Mouse (Mus musculus) G1E (cell line): ENCODE data around the gene Kif1b. TPM values are rescaled to one million over a fixed set of nuclear protein-coding genes. Genes with fewer than 3 reads are reported as not detected.

Source experiments
- ATAC-seq: 2 replicates; pipeline ENCODE4 v1.8.0; 2016; ENCODE audit warnings: mild to moderate bottlenecking; ENCODE audit not compliant: insufficient number of reproducible peaks, poor library complexity, low FRiP score, severe bottlenecking; ENCODE audit errors: extremely low read depth
- DNase-seq: peaks from one replicate; pipeline ENCODE4 v3.0.0; 2012; ENCODE audit warnings: low spot score
- H3K27me3 ChIP-seq: 2 replicates; pipeline ENCODE4 v1.6.1; 2012; ENCODE audit warnings: mild to moderate bottlenecking, low read length, inconsistent platforms; ENCODE audit not compliant: insufficient read depth
- H3K36me3 ChIP-seq: replicated peaks from 2 replicates; pipeline ENCODE3; 2012; ENCODE audit warnings: mild to moderate bottlenecking, inconsistent platforms
- H3K4me1 ChIP-seq: 2 replicates; pipeline ENCODE4 v1.6.1; 2012; ENCODE audit warnings: low read depth, low read length, inconsistent platforms, mixed read lengths; ENCODE audit not compliant: insufficient read depth
- H3K4me3 ChIP-seq: 2 replicates; pipeline ENCODE4 v1.5.1; 2012; ENCODE audit warnings: low read depth, mild to moderate bottlenecking, inconsistent platforms, low read length, moderate library complexity, mixed read lengths
- H3K9me3 ChIP-seq: replicated peaks from 2 replicates; pipeline ENCODE4 v1.6.1; 2012; ENCODE audit warnings: inconsistent platforms
- CTCF ChIP-seq: IDR thresholded peaks from 2 replicates; pipeline ENCODE4 v1.5.1; 2012; ENCODE audit warnings: low read depth, low read length, inconsistent platforms, mixed read lengths
- GATA1 ChIP-seq: IDR thresholded peaks from 2 replicates; pipeline ENCODE4 v1.6.1; 2012; ENCODE audit warnings: borderline replicate concordance, low read length, inconsistent platforms, mixed read lengths
- GATA2 ChIP-seq: IDR thresholded peaks from 2 replicates; pipeline ENCODE4 v1.6.1; 2012; ENCODE audit warnings: low read depth, low read length, inconsistent platforms, borderline replicate concordance
- POLR2AphosphoS5 ChIP-seq: IDR thresholded peaks from 2 replicates; pipeline ENCODE4 v1.6.1; 2012; ENCODE audit warnings: low read depth, low read length, inconsistent platforms; ENCODE audit not compliant: insufficient replicate concordance
- TAL1 ChIP-seq: conservative IDR thresholded peaks from 2 replicates; pipeline ENCODE4 v1.6.1; 2012; ENCODE audit warnings: low read depth, low read length, inconsistent platforms, mixed read lengths
- polyA plus RNA-seq: library from polyadenylated mRNA; stranded (reverse); fragments of >175 nt; gene quantifications from 2 replicates; pipeline ENCODE4 v1.2.3, GENCODE M21; 2012
- total RNA-seq, 2 experiments: library from RNA; stranded (forward) in 1 of 2; stranded (reverse) in 1 of 2; fragments of 200-1000 nt in 1 of 2; fragments of >200 nt in 1 of 2; fragmentation: Nextera tagmentation in 1 of 2; gene quantifications; 2 replicates each; pipeline ENCODE4 v1.2.3; 2014 to 2017

Gene Kif1b
- total and polyA plus RNA-seq, 3 experiments = 2.6 to 43.0 (median 32.7) TPM

- no peaks in the 10 kb centered on the region for H3K27me3 ChIP-seq
- TF ChIP-seq CTCF (no peak), GATA2 (no peak), TAL1 (no peak), GATA1 (no peak), POLR2AphosphoS5 (no peak)
- no peak overlapping the region for H3K4me3 ChIP-seq
- H3K9me3 ChIP-seq = no peaks in the 10 kb centered on the region
- H3K36me3 ChIP-seq = peaks cover 15% of the 10 kb centered on the region
- DNase-seq = no peak
- no peaks in the 10 kb centered on the region for H3K4me1 ChIP-seq
- no peak for ATAC-seq
Measured at GRCm38 (mm10) chr4:149226311-149226710, 81.2 kb downstream of the Kif1b start.

GRCm38 (mm10) chr4:149223453-149223852 lies 84.0 kb downstream of the Kif1b start:
- no peaks in the 10 kb centered on the region for H3K9me3 ChIP-seq
- no peaks in the 10 kb centered on the region for H3K4me1 ChIP-seq
- no peaks in the 10 kb centered on the region for H3K27me3 ChIP-seq
- peaks cover 23% of the 10 kb centered on the region for H3K36me3 ChIP-seq
- no peak overlapping the region for H3K4me3 ChIP-seq
- DNase-seq (no peak), ATAC-seq (no peak)
- TF ChIP-seq TAL1 (no peak), POLR2AphosphoS5 (no peak), GATA2 (no peak), GATA1 (no peak), CTCF (no peak)

- Histone ChIP-seq H3K9me3 (no peaks in the 10 kb centered on the region), H3K4me3 (no peak overlapping the region), H3K36me3 (peaks cover 23% of the 10 kb centered on the region), H3K27me3 (no peaks in the 10 kb centered on the region), H3K4me1 (no peaks in the 10 kb centered on the region)
- no peak for DNase-seq
- ATAC-seq = no peak
- TF ChIP-seq GATA2 = no peak
- TF ChIP-seq GATA1 = no peak
- no peak for TF ChIP-seq TAL1
- TF ChIP-seq CTCF = no peak
- TF ChIP-seq POLR2AphosphoS5 = no peak
Measured at GRCm38 (mm10) chr4:149220481-149220880, 87.0 kb downstream of the Kif1b start.

DNA sequence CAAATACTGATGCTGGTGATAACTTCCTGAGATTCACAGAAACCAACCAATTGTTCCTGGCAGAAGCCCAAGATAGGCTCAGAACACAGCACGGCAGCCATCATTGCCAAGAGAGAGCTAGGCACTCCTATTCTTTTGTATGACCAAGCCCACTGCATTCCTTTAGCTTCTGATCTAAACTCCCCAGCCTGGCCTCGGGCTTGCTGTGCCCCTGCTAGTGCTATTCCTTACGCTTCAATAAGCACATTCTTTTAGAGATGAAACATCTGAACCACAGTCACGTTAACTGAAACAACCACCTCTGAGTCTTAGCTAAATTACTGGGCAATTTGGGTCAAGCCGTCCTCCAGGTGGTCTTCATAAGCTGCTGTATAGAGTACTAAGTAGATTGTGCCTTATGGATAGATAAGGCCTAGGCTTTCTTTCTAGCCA lies 87.4 kb downstream of the Kif1b start:
- Histone ChIP-seq H3K27me3 (no peaks in the 10 kb centered on the region), H3K4me1 (no peaks in the 10 kb centered on the region), H3K9me3 (no peaks in the 10 kb centered on the region), H3K36me3 (peaks cover 21% of the 10 kb centered on the region), H3K4me3 (no peak overlapping the region)
- ATAC-seq (no peak), DNase-seq (no peak)
- no peak for TF ChIP-seq GATA2
- no peak for TF ChIP-seq GATA1
- TF ChIP-seq TAL1 = no peak
- no peak for TF ChIP-seq CTCF
- no peak for TF ChIP-seq POLR2AphosphoS5

DNA sequence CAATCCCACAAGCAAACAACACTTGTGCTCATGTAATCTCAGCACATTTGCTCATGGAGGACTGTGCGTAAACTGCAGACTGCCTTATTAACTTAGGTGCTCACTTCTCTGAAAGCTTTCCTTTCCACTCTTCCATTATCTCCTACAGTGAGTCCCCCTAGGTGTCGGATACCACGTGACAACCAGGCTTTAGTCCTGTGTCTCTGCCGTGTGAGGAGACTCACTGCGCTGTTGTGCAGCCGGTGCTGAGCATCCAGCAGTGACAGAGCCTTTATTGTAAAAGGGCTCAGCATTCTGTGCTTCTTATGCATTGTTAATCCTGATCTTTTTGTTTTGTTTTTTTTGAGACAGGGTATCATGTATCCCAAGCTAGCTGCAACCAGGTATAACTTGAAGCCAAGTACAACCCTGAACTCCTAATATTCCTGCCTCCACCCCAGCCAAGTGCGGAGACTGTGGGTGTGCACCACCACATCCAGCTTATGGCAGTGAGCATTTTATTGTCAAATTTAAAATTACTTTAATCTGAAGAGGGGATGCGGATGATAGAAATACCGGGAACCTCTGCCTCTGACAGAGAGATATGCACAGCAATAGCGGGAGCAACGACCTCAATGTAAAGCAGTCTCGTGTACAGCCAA lies 88.0 kb downstream of the Kif1b start:
- TF ChIP-seq GATA1 (no peak), POLR2AphosphoS5 (no peak), CTCF (no peak), TAL1 (no peak), GATA2 (no peak)
- no peaks in the 10 kb centered on the region for H3K27me3 ChIP-seq

GRCm38 (mm10) chr4:149218476-149218875 lies 89.0 kb downstream of the Kif1b start:
- ATAC-seq = no peak
- no peak overlapping the region for H3K4me3 ChIP-seq
- H3K27me3 ChIP-seq = no peaks in the 10 kb centered on the region
- DNase-seq = no peak
- TF ChIP-seq CTCF = no peak
- no peak for TF ChIP-seq GATA2
- no peak for TF ChIP-seq TAL1
- no peak for TF ChIP-seq POLR2AphosphoS5
- peaks cover 21% of the 10 kb centered on the region for H3K36me3 ChIP-seq
- H3K4me1 ChIP-seq = no peaks in the 10 kb centered on the region
- no peaks in the 10 kb centered on the region for H3K9me3 ChIP-seq

More for the DNA sequence above, 88.0 kb downstream of the Kif1b start:
- H3K4me3 ChIP-seq = no peak overlapping the region
- ATAC-seq = no peak
- no peaks in the 10 kb centered on the region for H3K9me3 ChIP-seq
- DNase-seq = no peak
- no peaks in the 10 kb centered on the region for H3K4me1 ChIP-seq
- H3K36me3 ChIP-seq = peaks cover 20% of the 10 kb centered on the region
